Mouse (Mus musculus): Measurements from ENCODE around the gene Zfp810. TPM values are rescaled to one million over a fixed set of nuclear protein-coding genes. Genes with fewer than 3 reads are reported as not detected.

The Zfp810 gene
- polyA plus RNA-seq (2012; rRNA removed), result 37.2 and 44.6 TPM in 2 replicates

GRCm38 (mm10) chr9:22307156-22307919 lies at the start of gene Zfp810:
Gene Zfp810, minus strand, starts transcription at chr9:22307648.

DNA sequence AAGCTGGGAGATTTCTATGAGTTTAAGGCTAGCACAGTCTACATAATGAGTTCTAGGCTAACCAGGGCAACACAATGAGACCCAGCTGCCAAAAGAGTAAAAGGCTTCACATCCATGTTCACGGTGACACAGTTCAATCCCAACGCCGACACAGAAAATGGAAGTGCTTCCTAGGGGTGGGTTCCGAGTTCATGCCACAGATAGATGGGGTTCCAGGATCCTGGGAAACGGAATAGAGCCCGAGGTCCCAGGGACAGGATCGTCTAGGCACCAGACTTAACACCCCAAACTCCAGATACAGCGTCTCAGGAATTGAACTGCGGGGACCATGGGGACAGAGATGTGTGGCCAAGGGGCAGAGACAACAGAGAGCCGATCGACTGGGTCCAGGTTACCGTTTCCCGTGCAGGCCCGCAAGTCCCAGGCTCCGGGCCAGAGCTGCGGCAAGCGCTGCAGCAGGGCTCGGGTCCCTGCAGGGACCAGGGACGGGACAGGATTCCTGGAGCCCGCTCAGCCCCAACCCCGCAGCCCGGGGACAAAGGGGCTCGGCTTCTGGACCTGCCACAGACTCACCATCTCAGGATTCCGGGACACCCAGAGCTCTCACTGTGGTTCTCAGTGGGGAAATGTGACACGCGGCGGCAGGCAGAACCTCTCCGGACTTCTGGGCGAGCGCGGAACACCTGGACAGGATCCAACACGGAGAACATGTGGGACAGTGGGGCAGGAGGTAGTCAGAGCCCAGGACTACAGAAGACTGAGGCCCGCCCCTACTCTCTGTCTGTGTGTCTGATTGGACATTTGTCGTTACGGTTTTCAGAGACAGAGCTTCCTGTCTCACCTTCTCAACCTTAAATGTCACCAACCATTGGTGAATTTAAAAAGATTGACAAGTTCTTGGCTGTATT lies 48.0 kb downstream of the Zfp810 start, which contains the start of gene Zfp599:
Gene Zfp599, minus strand, starts transcription at position 712 of the 908 bp plus-strand sequence.

Other genes starting within 250 kb of the Zfp810 start
- 0.08 and 0.12 TPM in 2 replicates for gene Gm49318, start 236.4 kb downstream of the Zfp810 start, polyA plus RNA-seq (2012; rRNA removed)
- gene Zfp653, start 236.3 kb downstream of the Zfp810 start, polyA plus RNA-seq (2012; rRNA removed), result 35.9 and 38.7 TPM in 2 replicates
- gene Ecsit, start 222.2 kb downstream of the Zfp810 start, polyA plus RNA-seq (2012; rRNA removed), result 19.9 and 30.4 TPM in 2 replicates
- 5.0 and 11.5 TPM in 2 replicates for gene Cnn1, start 208.4 kb downstream of the Zfp810 start, polyA plus RNA-seq (2012; rRNA removed)
- gene Elof1, start 190.5 kb downstream of the Zfp810 start, polyA plus RNA-seq (2012; rRNA removed), result 142 and 147 TPM in 2 replicates
- gene Acp5, start 171.9 kb downstream of the Zfp810 start, polyA plus RNA-seq (2012; rRNA removed), result 27.3 and 32.4 TPM in 2 replicates
- 49.8 and 79.8 TPM in 2 replicates for gene Pigyl, start 150.8 kb downstream of the Zfp810 start, polyA plus RNA-seq (2012; rRNA removed)
- 0.12 and 0.17 TPM in 2 replicates for gene Zfp872, start 119.6 kb downstream of the Zfp810 start, polyA plus RNA-seq (2012; rRNA removed)
- gene Zfp809, start 81.9 kb downstream of the Zfp810 start, polyA plus RNA-seq (2012; rRNA removed), result 10.3 and 12.2 TPM in 2 replicates
- gene Zfp599, start 47.8 kb downstream of the Zfp810 start, polyA plus RNA-seq (2012; rRNA removed), result 2.6 and 3.8 TPM in 2 replicates
- 34.2 and 39.0 TPM in 2 replicates for gene Anln, start 81.5 kb upstream of the Zfp810 start, polyA plus RNA-seq (2012; rRNA removed)
- gene 9530077C05Rik, start 103.9 kb upstream of the Zfp810 start, polyA plus RNA-seq (2012; rRNA removed), result 4.9 and 5.9 TPM in 2 replicates
- gene Gm17545, start 146.6 kb upstream of the Zfp810 start, polyA plus RNA-seq (2012; rRNA removed), result not detected in 2 replicates
- 67.0 and 75.1 TPM in 2 replicates for gene Rp9, start 162.1 kb upstream of the Zfp810 start, polyA plus RNA-seq (2012; rRNA removed)
- 14.2 and 15.6 TPM in 2 replicates for gene Bbs9, start 168.1 kb upstream of the Zfp810 start, polyA plus RNA-seq (2012; rRNA removed)